Mouse (Mus musculus) erythroblast, embryonic 14.5 days (primary cell): ENCODE measurements around the gene Narfl.

ENCODE experiments used
- GATA1 ChIP-seq: IDR thresholded peaks from 2 replicates; pipeline ENCODE4 v1.6.1; 2012; ENCODE audit warnings: low read length, inconsistent platforms, mixed read lengths
- TAL1 ChIP-seq: IDR thresholded peaks from 3 replicates; pipeline ENCODE4 v1.6.1; 2012; ENCODE audit warnings: low read length, inconsistent platforms, mixed read lengths

DNA sequence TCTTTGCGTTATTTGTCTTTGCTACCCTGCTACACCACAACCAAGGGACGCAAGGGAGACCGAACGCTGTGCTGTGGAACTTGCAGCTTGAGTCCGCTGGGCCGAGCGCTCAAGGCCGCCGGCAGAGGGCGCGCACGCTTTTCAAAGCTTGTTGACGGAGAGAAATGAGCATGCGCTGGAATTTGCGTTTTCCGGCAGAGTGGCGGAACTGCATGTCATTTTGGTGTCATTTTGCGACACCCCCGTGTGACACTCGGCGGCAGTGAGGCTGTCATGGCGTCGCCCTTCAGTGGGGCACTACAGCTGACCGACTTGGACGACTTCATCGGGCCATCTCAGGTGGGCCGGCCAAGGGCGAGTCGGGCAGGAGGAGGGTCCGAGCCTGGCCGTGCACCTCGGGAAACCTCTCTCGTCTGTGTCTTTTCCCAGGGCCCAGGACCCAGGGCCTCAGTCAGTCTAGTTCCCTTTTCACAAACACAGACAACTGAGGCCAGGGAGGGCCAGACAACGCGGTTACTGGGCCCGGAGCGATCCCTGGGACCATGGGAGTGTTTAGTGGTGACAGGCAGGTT lies at the start of gene Narfl:
- no peak for TF ChIP-seq GATA1
- TF ChIP-seq TAL1: no peak
